Mouse (Mus musculus): ENCODE results near the gene 4632433K11Rik. TPM values are rescaled to one million over a fixed set of nuclear protein-coding genes. Genes with fewer than 3 reads are reported as not detected.
A peak's percentile ranks its signal among the peaks of the same experiment; 100 is the strongest.
"Not testable (repeated sequence)": the region's sequence is repeated elsewhere in the genome, so short reads cannot be mapped to it uniquely, and the experiment has no call there.

4632433K11Rik gene
- total RNA-seq, 1 experiment, result not detected

DNA sequence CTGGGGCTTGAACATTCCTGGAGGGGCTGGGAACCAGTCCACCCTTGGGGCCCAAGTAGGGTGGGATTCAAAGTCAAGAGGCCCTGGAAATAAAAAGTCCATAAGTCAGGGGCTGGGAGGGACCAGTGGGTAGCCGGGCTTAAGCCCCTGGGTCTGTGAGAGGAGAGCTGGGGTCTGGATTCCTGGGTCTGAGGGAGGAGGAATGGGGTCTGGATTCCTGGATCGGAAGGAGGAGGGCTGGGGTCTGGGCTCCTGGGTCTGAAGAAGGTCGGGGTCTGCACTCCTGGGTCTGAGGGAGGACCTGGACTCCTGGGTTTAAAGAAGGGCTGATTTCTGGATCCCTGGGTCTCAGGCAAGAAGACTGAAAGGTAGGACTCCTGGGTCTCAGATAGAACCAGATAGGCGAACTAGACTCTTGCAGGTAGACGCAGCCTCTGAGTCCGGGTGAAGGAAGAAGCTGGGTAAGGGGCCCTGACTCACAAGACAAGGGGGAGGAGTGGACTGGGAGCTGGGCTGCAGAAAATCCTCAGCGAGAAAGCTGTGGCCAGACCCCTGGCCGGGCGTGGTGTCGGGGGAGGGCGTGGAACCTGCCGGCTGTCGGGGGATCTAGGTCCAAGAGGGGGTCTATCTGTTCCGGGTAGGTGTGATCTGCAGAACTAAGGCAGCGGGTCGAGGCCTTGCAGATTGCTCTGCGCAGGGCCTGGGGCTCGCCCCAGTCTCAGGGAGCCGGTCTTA, 38.5 kb upstream of the 4632433K11Rik start:
- no peak overlapping the region for H3K27ac ChIP-seq (ENCODE audit: insufficient read depth, low read depth, low read length, poor library complexity, severe bottlenecking)
- H3K4me1 ChIP-seq (ENCODE audit: control insufficient read depth in 2 of 2, insufficient read depth in 2 of 2, low read length in 2 of 2, poor library complexity in 1 of 2), result peaks cover 0 to 3% of the 10 kb centered on the region in 2 experiments; a peak in 1 of 4 replicates
- no peak for TF ChIP-seq CHD2 (IDR thresholded peaks at IDR 0.05; ENCODE audit: low read depth, low read length)
- TF ChIP-seq ZC3H11A (IDR thresholded peaks at IDR 0.05; ENCODE audit: borderline replicate concordance, low read depth, low read length), result no peak
- no peak for TF ChIP-seq MAFK (IDR thresholded peaks at IDR 0.05; ENCODE audit: insufficient read depth, low read depth, low read length)
- no peak for TF ChIP-seq ZNF384 (IDR thresholded peaks at IDR 0.05; ENCODE audit: low read depth, low read length)
- TF ChIP-seq HCFC1 (IDR thresholded peaks at IDR 0.05; ENCODE audit: borderline replicate concordance, insufficient read depth, low read length), result 0 out of 2 replicates have a peak, but pooled peaks have one; percentile 7
- in situ Hi-C loops (cut with MboI; ENCODE audit: low sequenced_read_pairs in 2 of 2, unreplicated experiment in 2 of 2), result no loop called here
- H3K4me3 ChIP-seq (ENCODE audit: insufficient read depth in 1 of 2, low read depth in 1 of 2, low read length in 2 of 2, poor library complexity in 1 of 2, severe bottlenecking in 1 of 2), result peak overlapping the region; percentile 85 to 86
- no peaks in the 10 kb centered on the region for H3K36me3 ChIP-seq (ENCODE audit: control insufficient read depth, insufficient read depth, low read length, poor library complexity, severe bottlenecking)
- no peaks in the 10 kb centered on the region for H3K9me3 ChIP-seq (ENCODE audit: control insufficient read depth, insufficient read depth, low read depth, low read length)
- no peak for DNase-seq (ENCODE audit: low read depth, low spot score)
- peak overlapping the region; percentile 72 for H3K9ac ChIP-seq (ENCODE audit: insufficient read depth, low read depth, low read length, poor library complexity, severe bottlenecking)

DNA sequence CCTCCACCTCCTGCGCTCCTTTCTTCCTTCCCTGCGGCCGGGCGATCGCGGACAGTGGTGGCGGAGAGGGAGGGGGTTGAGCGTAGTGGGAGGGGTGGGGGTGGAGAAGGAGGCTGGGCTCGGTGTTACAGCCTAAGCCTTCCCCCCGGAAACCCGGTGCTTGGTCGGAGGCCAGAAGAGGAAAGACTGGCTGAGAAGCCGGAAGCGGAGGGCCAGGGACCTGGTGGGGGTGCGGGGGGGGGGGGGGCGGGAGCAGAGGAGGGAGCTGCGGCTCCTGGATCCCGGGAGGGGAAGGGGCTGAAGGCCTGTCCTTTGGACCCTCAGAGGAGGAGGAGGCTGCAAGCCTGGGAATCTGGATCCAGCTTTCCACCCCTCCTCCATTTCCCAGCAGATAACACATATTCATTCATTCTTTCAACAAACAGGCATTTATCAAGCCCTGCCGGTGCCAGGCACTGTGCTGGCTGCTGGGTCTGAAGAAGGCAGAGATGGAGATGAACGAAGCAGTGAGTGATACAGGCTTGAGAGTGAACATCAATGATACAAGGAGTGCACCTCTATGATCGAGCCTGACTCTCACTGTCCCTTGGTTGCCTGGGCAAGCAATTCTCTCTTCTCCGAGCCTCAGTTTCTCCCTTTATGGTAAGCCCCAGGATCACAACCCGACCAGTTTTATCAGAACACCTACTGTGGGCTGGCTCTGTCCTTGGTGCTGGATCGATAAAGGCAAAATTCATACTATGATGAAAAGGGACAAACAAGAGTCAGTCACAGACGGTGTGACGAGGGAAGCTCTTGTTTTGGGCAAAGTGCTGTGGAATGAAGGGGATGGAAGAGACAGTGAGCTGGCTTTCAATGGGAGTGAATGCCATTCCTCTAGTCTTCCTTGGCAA, 37.7 kb upstream of the 4632433K11Rik start, which contains the start of gene Zfp579:
Gene Zfp579 (minus strand): TSS at position 156 of the 893 bp plus-strand sequence.
- no peaks in the 10 kb centered on the region for H3K9me3 ChIP-seq (ENCODE audit: control insufficient read depth, insufficient read depth, low read depth, low read length)
- in situ Hi-C loops (cut with MboI; ENCODE audit: low sequenced_read_pairs in 2 of 2, unreplicated experiment in 2 of 2), result no loop called here
- H3K4me3 ChIP-seq (ENCODE audit: insufficient read depth in 1 of 2, low read depth in 1 of 2, low read length in 2 of 2, poor library complexity in 1 of 2, severe bottlenecking in 1 of 2), result peak within 1 kb of the TSS; percentile 85 to 86
- no peak within 1 kb of the TSS for H3K27ac ChIP-seq (ENCODE audit: insufficient read depth, low read depth, low read length, poor library complexity, severe bottlenecking)
- no peak for DNase-seq (ENCODE audit: low read depth, low spot score)
- H3K4me1 ChIP-seq (ENCODE audit: control insufficient read depth in 2 of 2, insufficient read depth in 2 of 2, low read length in 2 of 2, poor library complexity in 1 of 2), result peaks cover 0 to 3% of the 10 kb centered on the region in 2 experiments; a peak in 1 of 4 replicates
- no peak for TF ChIP-seq CHD2 (IDR thresholded peaks at IDR 0.05; ENCODE audit: low read depth, low read length)
- no peak for TF ChIP-seq HCFC1 (IDR thresholded peaks at IDR 0.05; ENCODE audit: borderline replicate concordance, insufficient read depth, low read length)
- TF ChIP-seq ZC3H11A (IDR thresholded peaks at IDR 0.05; ENCODE audit: borderline replicate concordance, low read depth, low read length), result no peak
- no peak for TF ChIP-seq MAFK (IDR thresholded peaks at IDR 0.05; ENCODE audit: insufficient read depth, low read depth, low read length)
- TF ChIP-seq ZNF384 (IDR thresholded peaks at IDR 0.05; ENCODE audit: low read depth, low read length), result no peak
- H3K9ac ChIP-seq (ENCODE audit: insufficient read depth, low read depth, low read length, poor library complexity, severe bottlenecking), result peak within 1 kb of the TSS; percentile 72
- no peaks in the 10 kb centered on the region for H3K36me3 ChIP-seq (ENCODE audit: control insufficient read depth, insufficient read depth, low read length, poor library complexity, severe bottlenecking)

DNA sequence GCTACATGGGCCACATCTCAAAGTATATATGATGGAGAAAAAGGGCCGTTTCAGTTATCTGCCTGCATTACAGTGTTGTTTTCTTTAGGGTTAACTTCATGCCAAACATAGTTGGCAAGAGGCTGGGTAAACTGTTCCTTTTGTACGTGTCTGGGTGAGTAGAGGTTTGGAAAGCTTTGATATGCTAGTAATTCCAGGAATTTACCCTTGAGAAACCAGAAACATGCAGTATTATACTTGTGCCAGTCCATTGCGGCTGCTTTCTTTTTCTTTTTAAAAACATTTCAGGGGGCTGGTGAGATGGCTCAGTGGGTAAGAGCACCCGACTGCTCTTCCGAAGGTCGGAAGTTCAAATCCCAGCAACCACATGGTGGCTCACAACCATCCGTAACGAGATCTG, 37.0 kb upstream of the 4632433K11Rik start:
- Histone ChIP-seq H3K4me3 (ENCODE audit: insufficient read depth in 1 of 2, low read depth in 1 of 2, low read length in 2 of 2, poor library complexity in 1 of 2, severe bottlenecking in 1 of 2) (0 out of 4 replicates have a peak overlapping the region, but pooled peaks of 1 of the 2 experiments have one; percentile 65), H3K9me3 (ENCODE audit: control insufficient read depth, insufficient read depth, low read depth, low read length) (no peaks in the 10 kb centered on the region), H3K9ac (ENCODE audit: insufficient read depth, low read depth, low read length, poor library complexity, severe bottlenecking) (no peak overlapping the region), H3K27ac (ENCODE audit: insufficient read depth, low read depth, low read length, poor library complexity, severe bottlenecking) (no peak overlapping the region), H3K36me3 (ENCODE audit: control insufficient read depth, insufficient read depth, low read length, poor library complexity, severe bottlenecking) (no peaks in the 10 kb centered on the region), H3K4me1 (ENCODE audit: control insufficient read depth in 2 of 2, insufficient read depth in 2 of 2, low read length in 2 of 2, poor library complexity in 1 of 2) (peaks cover 0 to 3% of the 10 kb centered on the region in 2 experiments; a peak in 1 of 4 replicates)
- no peak for DNase-seq (ENCODE audit: low read depth, low spot score)
- TF ChIP-seq ZC3H11A (IDR thresholded peaks at IDR 0.05; ENCODE audit: borderline replicate concordance, low read depth, low read length) (no peak), ZNF384 (IDR thresholded peaks at IDR 0.05; ENCODE audit: low read depth, low read length) (no peak), MAFK (IDR thresholded peaks at IDR 0.05; ENCODE audit: insufficient read depth, low read depth, low read length) (no peak), HCFC1 (IDR thresholded peaks at IDR 0.05; ENCODE audit: borderline replicate concordance, insufficient read depth, low read length) (no peak), CHD2 (IDR thresholded peaks at IDR 0.05; ENCODE audit: low read depth, low read length) (no peak)
- in situ Hi-C loops (cut with MboI; ENCODE audit: low sequenced_read_pairs in 2 of 2, unreplicated experiment in 2 of 2), result no loop called here

DNA sequence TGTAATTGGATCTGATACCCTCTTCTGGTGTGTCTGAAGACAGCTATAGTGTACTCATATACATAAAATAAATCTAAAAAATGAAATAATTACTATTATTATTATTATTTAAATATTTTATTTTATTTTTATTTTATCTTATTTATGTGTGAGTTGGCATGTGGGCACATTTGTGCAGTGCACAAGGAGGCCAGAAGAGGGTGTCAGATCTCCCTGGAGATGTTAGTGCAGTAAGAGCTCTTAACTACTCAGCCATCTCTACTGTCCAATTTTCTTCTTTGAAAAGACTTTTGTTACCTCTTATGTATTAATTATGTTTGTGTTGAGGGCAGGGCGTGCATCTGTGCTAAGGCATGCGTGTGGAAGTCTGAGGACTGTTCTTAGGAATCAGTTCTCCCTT, 34.0 kb upstream of the 4632433K11Rik start:
- Histone ChIP-seq H3K27ac (ENCODE audit: insufficient read depth, low read depth, low read length, poor library complexity, severe bottlenecking) (no peak overlapping the region), H3K4me3 (ENCODE audit: insufficient read depth in 1 of 2, low read depth in 1 of 2, low read length in 2 of 2, poor library complexity in 1 of 2, severe bottlenecking in 1 of 2) (no peak overlapping the region), H3K36me3 (ENCODE audit: control insufficient read depth, insufficient read depth, low read length, poor library complexity, severe bottlenecking) (no peaks in the 10 kb centered on the region), H3K4me1 (ENCODE audit: control insufficient read depth in 2 of 2, insufficient read depth in 2 of 2, low read length in 2 of 2, poor library complexity in 1 of 2) (0 out of 4 replicates have a peak, but pooled peaks cover 0 to 2% of the 10 kb centered on the region in 2 experiments), H3K9me3 (ENCODE audit: control insufficient read depth, insufficient read depth, low read depth, low read length) (no peaks in the 10 kb centered on the region), H3K9ac (ENCODE audit: insufficient read depth, low read depth, low read length, poor library complexity, severe bottlenecking) (no peak overlapping the region)
- DNase-seq (ENCODE audit: low read depth, low spot score), result no peak
- in situ Hi-C loops (cut with MboI; ENCODE audit: low sequenced_read_pairs in 2 of 2, unreplicated experiment in 2 of 2), result no loop called here
- TF ChIP-seq ZC3H11A (IDR thresholded peaks at IDR 0.05; ENCODE audit: borderline replicate concordance, low read depth, low read length) (no peak), MAFK (IDR thresholded peaks at IDR 0.05; ENCODE audit: insufficient read depth, low read depth, low read length) (no peak), HCFC1 (IDR thresholded peaks at IDR 0.05; ENCODE audit: borderline replicate concordance, insufficient read depth, low read length) (no peak), ZNF384 (IDR thresholded peaks at IDR 0.05; ENCODE audit: low read depth, low read length) (no peak), CHD2 (IDR thresholded peaks at IDR 0.05; ENCODE audit: low read depth, low read length) (no peak)

DNA sequence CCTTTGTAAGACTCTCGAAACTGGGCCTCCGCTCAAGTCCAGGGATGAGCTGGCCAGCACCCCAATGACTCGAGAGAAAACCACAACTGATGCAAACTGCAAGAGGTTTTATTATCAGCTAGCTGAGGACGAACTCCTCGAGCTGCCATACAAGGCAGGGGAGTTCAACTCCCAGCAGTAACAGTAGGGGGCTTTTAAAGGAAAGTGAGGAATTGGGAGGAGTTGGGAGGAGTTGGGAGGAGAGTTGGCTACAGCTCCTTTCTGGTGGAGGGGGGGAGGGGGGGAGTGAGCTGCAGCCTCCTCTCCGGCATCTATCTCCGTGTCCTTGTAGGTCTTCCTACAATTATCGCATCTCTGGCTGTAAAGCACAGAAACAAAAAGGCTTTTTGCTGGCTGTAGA, 31.0 kb upstream of the 4632433K11Rik start:
- H3K9ac ChIP-seq (ENCODE audit: insufficient read depth, low read depth, low read length, poor library complexity, severe bottlenecking); in situ Hi-C loops (cut with MboI; ENCODE audit: low sequenced_read_pairs in 2 of 2, unreplicated experiment in 2 of 2); H3K4me3 ChIP-seq (ENCODE audit: insufficient read depth in 1 of 2, low read depth in 1 of 2, low read length in 2 of 2, poor library complexity in 1 of 2, severe bottlenecking in 1 of 2); H3K4me1 ChIP-seq (ENCODE audit: control insufficient read depth in 2 of 2, insufficient read depth in 2 of 2, low read length in 2 of 2, poor library complexity in 1 of 2); H3K27ac ChIP-seq (ENCODE audit: insufficient read depth, low read depth, low read length, poor library complexity, severe bottlenecking); H3K36me3 ChIP-seq (ENCODE audit: control insufficient read depth, insufficient read depth, low read length, poor library complexity, severe bottlenecking); DNase-seq (ENCODE audit: low read depth, low spot score); H3K9me3 ChIP-seq (ENCODE audit: control insufficient read depth, insufficient read depth, low read depth, low read length): not testable (repeated sequence)

Data from ES-E14 (cell line).